Mouse (Mus musculus) intestine, postnatal 0 days (tissue): ENCODE measurements around the gene Il18. TPM values are rescaled to one million over a fixed set of nuclear protein-coding genes. Genes with fewer than 3 reads are reported as not detected.

ENCODE experiments used
- ATAC-seq: fragments of 200-750 bp; cut with Nextera tagmentation; 2 replicates; pipeline ENCODE4 v1.8.0; 2017; ENCODE audit warnings: mild to moderate bottlenecking, moderate TSS enrichment, moderate library complexity
- H3K27ac ChIP-seq: fragments of 300-500 bp; sonication (generic); 2 replicates; pipeline ENCODE4 v1.5.1; 2014; ENCODE audit warnings: mild to moderate bottlenecking, low read depth, low read length, moderate library complexity
- H3K27me3 ChIP-seq: fragments of 300-500 bp; sonication (generic); replicated peaks from 2 replicates; pipeline ENCODE4 v1.6.1; 2014; ENCODE audit warnings: low read length, mixed read lengths; ENCODE audit not compliant: control insufficient read depth, insufficient read depth
- H3K36me3 ChIP-seq: fragments of 300-500 bp; sonication (generic); 2 replicates; pipeline ENCODE4 v1.6.1; 2014; ENCODE audit warnings: mild to moderate bottlenecking, moderate library complexity; ENCODE audit not compliant: control insufficient read depth, insufficient read depth
- H3K4me1 ChIP-seq: fragments of 300-500 bp; sonication (generic); replicated peaks from 2 replicates; pipeline ENCODE4 v1.6.1; 2014; ENCODE audit warnings: antibody characterized with exemption, low read length, mixed read lengths; ENCODE audit not compliant: control insufficient read depth, insufficient read depth
- H3K4me2 ChIP-seq: fragments of 300-500 bp; sonication (generic); replicated peaks from 2 replicates; pipeline ENCODE4 v1.6.1; 2014; ENCODE audit warnings: low read depth, mild to moderate bottlenecking, moderate library complexity
- H3K4me3 ChIP-seq: fragments of 300-500 bp; sonication (generic); 2 replicates; pipeline ENCODE4 v1.5.1; 2014; ENCODE audit warnings: low read depth, low read length
- H3K9ac ChIP-seq: fragments of 300-500 bp; sonication (generic); 2 replicates; pipeline ENCODE4 v1.6.1; 2014; ENCODE audit warnings: mild to moderate bottlenecking, low read depth, low read length
- H3K9me3 ChIP-seq: fragments of 300-500 bp; sonication (generic); 2 replicates; pipeline ENCODE4 v1.6.1; 2016; ENCODE audit warnings: mixed run types; ENCODE audit not compliant: control insufficient read depth
- CTCF ChIP-seq: sonication (generic); IDR thresholded peaks from 2 replicates; pipeline ENCODE4 v1.5.1; 2016; ENCODE audit warnings: low read depth, mild to moderate bottlenecking, control low read depth, antibody characterized with exemption, moderate library complexity
- WGBS: fragments of 180-500 bp; shearing (Covaris S2); extraction: QIAGEN DNeasy Blood & Tissue Kit; methylation state at CpG from one replicate; pipeline ENCODE4 v1.1.7; 2014; 5-methylcytosine and 5-hydroxymethylcytosine counted together
- polyA plus RNA-seq: library from polyadenylated mRNA; unstranded; fragments of >200 nt; fragmentation: Nextera tagmentation; extraction: Ambion mirVana; gene quantifications from 2 replicates; pipeline ENCODE4 v1.2.1, GENCODE M21; 2015

Il18 gene
- polyA plus RNA-seq, 1 experiment from 2014 or later: 57.3 TPM

- under 1% methylated on average over 48 of the region's 48 CpGs for WGBS
Measured at GRCm38 (mm10) chr9:50603189-50603997, 48.8 kb downstream of the Il18 start, which contains the start of the genes Sdhd and Timm8b. TSS of gene Sdhd (minus strand) at chr9:50603812. TSS of gene Timm8b (plus strand) at chr9:50603910.

GRCm38 (mm10) chr9:50603998-50604324, 49.3 kb downstream of the Il18 start:
- peak; percentile 72 for ATAC-seq
- peak; percentile 59 for TF ChIP-seq CTCF
- peak overlapping the region; percentile 71 for H3K4me3 ChIP-seq
- peak overlapping the region; percentile 84 for H3K4me2 ChIP-seq
- no peaks in the 10 kb centered on the region for H3K9me3 ChIP-seq
- peak overlapping the region; percentile 75 for H3K9ac ChIP-seq
- H3K36me3 ChIP-seq: peaks cover 41% of the 10 kb centered on the region
- WGBS: under 1% methylated on average over 24 of the region's 24 CpGs
- 0 out of 2 replicates have a peak, but pooled peaks cover 8% of the 10 kb centered on the region for H3K4me1 ChIP-seq
- H3K27me3 ChIP-seq: no peaks in the 10 kb centered on the region
- H3K27ac ChIP-seq: peak overlapping the region; percentile 96

More at GRCm38 (mm10) chr9:50603189-50603997, 48.8 kb downstream of the Il18 start, which contains the start of the genes Sdhd and Timm8b:
- Histone ChIP-seq H3K9ac (peak within 1 kb of the TSS; percentile 75), H3K36me3 (peaks cover 44% of the 10 kb centered on the region), H3K4me1 (0 out of 2 replicates have a peak, but pooled peaks cover 8% of the 10 kb centered on the region), H3K4me3 (peak within 1 kb of the TSS; percentile 71), H3K27ac (peak within 1 kb of the TSS; percentile 96), H3K9me3 (no peaks in the 10 kb centered on the region), H3K27me3 (no peaks in the 10 kb centered on the region), H3K4me2 (peak within 1 kb of the TSS; percentile 84)
- ATAC-seq: peak; percentile 96
- no peak for TF ChIP-seq CTCF

GRCm38 (mm10) chr9:50604338-50604737, 49.7 kb downstream of the Il18 start:
- 0 out of 2 replicates have a peak, but pooled peaks cover 8% of the 10 kb centered on the region for H3K4me1 ChIP-seq
- H3K36me3 ChIP-seq: peaks cover 41% of the 10 kb centered on the region
- 2% methylated on average over 6 of the region's 6 CpGs for whole genome bisulfite sequencing
- no peak for ATAC-seq
- peak overlapping the region; percentile 71 for H3K4me3 ChIP-seq
- H3K27ac ChIP-seq: peak overlapping the region; percentile 96
- H3K4me2 ChIP-seq: peak overlapping the region; percentile 84
- peak overlapping the region; percentile 75 for H3K9ac ChIP-seq
- no peaks in the 10 kb centered on the region for H3K9me3 ChIP-seq
- H3K27me3 ChIP-seq: no peaks in the 10 kb centered on the region
- TF ChIP-seq CTCF: no peak

- no peak for ATAC-seq
- Histone ChIP-seq H3K4me3 (no peak overlapping the region), H3K9ac (no peak overlapping the region), H3K36me3 (peaks cover 57% of the 10 kb centered on the region), H3K9me3 (no peaks in the 10 kb centered on the region), H3K4me1 (0 out of 2 replicates have a peak, but pooled peaks cover 3% of the 10 kb centered on the region), H3K4me2 (no peak overlapping the region), H3K27me3 (no peaks in the 10 kb centered on the region), H3K27ac (no peak overlapping the region)
- 84% methylated on average over 4 of the region's 4 CpGs for WGBS
- no peak for TF ChIP-seq CTCF
Measured at GRCm38 (mm10) chr9:50612115-50612514, 57.5 kb downstream of the Il18 start.

- Histone ChIP-seq H3K4me3 (peak overlapping the region; percentile 95), H3K9me3 (no peaks in the 10 kb centered on the region), H3K4me2 (peak overlapping the region; percentile 80), H3K4me1 (0 out of 2 replicates have a peak, but pooled peaks cover 3% of the 10 kb centered on the region), H3K9ac (peak overlapping the region; percentile 93), H3K27me3 (no peaks in the 10 kb centered on the region), H3K27ac (no peak overlapping the region), H3K36me3 (peaks cover 23% of the 10 kb centered on the region)
- no peak for TF ChIP-seq CTCF
- no peak for ATAC-seq
- 33% methylated on average over 11 of the region's 11 CpGs for WGBS
Measured at GRCm38 (mm10) chr9:50616161-50616560, 61.5 kb downstream of the Il18 start.

- WGBS: under 1% methylated on average over 81 of the region's 81 CpGs
- H3K27me3 ChIP-seq: no peaks in the 10 kb centered on the region
- ATAC-seq: peak; percentile 94
- no peaks in the 10 kb centered on the region for H3K9me3 ChIP-seq
- H3K4me1 ChIP-seq: 0 out of 2 replicates have a peak, but pooled peaks cover 3% of the 10 kb centered on the region
- peak; percentile 47; the same call in 1 of the 2 replicates for TF ChIP-seq CTCF
- peak within 1 kb of the TSS; percentile 93 for H3K9ac ChIP-seq
- peak within 1 kb of the TSS; percentile 80 for H3K4me2 ChIP-seq
- peaks cover 17% of the 10 kb centered on the region for H3K36me3 ChIP-seq
- peak within 1 kb of the TSS; percentile 95 for H3K4me3 ChIP-seq
- peak within 1 kb of the TSS; percentile 98 for H3K27ac ChIP-seq
Measured at GRCm38 (mm10) chr9:50616766-50617603, 62.4 kb downstream of the Il18 start, which contains the start of the genes Pih1d2 and Nkapd1. TSS of gene Pih1d2 (plus strand) at chr9:50617321. TSS of gene Nkapd1 (minus strand) at chr9:50617464.
